Mouse (Mus musculus) heart, postnatal 0 days (tissue): ENCODE measurements around the gene Olfr706.

ENCODE experiments used
- CTCF ChIP-seq: IDR thresholded peaks from 2 replicates; pipeline ENCODE4 v1.5.1; 2016; ENCODE audit warnings: antibody characterized with exemption, control low read depth, low read depth
- EP300 ChIP-seq: IDR thresholded peaks from 2 replicates; pipeline ENCODE4 v1.6.1; 2016; ENCODE audit warnings: antibody characterized with exemption, low read depth

- TF ChIP-seq CTCF (no peak), EP300 (no peak)
Observed at GRCm38 (mm10) chr7:106876791-106877190, 11.2 kb downstream of the Olfr706 start, which contains the start of gene Olfr705.
